Mouse (Mus musculus): Measurements from ENCODE around the gene Zfp322a.

DNA sequence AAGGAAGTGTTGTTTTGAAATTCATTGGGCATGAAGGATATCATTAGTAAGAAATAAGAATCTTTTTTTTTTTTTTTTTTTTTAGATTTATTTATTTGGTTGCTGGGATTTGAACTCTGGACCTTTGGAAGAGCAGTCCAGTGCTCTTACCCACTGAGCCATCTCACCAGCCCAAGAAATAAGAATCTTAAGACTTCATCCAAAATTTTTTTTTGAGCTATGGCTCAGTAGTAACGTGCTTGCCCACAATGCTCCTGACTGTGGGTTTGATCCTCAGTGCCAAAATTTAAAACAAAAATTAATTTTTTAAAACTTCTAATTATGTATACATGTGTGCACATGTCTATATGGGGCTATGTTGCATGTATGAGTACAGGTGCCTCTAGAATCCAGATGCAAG, 18.5 kb upstream of the Zfp322a start:
- TF ChIP-seq CTCF (IDR thresholded peaks at IDR 0.05) (no peak), EP300 (IDR thresholded peaks at IDR 0.05; ENCODE audit: insufficient read depth, low read depth, low read length) (no peak)
